Mouse (Mus musculus): ENCODE results near the gene Stap1.

The Stap1 gene

DNA sequence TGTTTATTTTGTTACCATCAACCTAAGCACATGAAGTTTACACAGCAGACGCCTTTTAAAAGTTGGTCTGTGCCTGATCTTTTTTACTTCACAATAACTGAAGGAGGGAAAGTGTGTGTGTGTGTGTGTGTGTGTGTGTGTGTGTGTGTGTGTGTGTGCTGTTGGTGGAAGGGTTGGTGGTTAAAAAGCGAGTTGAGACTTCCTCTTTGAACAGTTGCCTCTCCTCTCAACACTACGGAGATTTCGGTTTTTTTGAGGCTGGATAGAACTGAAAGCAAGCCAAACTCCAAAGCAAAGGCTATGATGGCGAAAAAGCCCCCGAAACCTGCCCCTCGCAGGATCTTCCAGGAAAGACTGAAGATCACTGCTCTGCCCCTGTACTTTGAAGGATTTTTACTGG lies at the start of gene Stap1:
TSS of gene Stap1 (plus strand) at position 209 of the 400 bp plus-strand sequence.
- DNase-seq (ENCODE audit: low spot score in 2 of 2), result peak; percentile 70 to 81

GRCm38 (mm10) chr5:86029820-86030219 lies 41.7 kb upstream of the Stap1 start:
- DNase-seq (ENCODE audit: low spot score in 2 of 2), result no peak

DNA sequence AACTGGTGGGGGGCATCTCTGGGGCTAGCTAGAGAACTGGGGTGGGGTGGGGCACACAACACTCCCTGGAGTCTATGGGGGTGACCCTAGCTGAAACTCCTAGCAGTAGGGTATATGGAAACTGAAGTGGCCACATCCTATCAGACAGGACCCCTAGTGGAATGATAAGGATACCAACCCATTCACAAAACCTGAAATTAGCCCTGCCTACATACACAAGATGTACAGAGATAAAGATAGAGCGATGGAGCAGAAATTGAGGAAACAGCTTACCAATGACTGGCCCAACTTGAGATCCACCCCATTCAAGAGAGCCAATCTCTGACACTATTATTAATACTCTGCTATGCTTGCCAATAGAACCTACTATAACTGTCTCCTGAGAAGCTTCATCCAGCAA lies 8.0 kb upstream of the Stap1 start:
- no peak for DNase-seq (ENCODE audit: low spot score in 2 of 2)

DNA sequence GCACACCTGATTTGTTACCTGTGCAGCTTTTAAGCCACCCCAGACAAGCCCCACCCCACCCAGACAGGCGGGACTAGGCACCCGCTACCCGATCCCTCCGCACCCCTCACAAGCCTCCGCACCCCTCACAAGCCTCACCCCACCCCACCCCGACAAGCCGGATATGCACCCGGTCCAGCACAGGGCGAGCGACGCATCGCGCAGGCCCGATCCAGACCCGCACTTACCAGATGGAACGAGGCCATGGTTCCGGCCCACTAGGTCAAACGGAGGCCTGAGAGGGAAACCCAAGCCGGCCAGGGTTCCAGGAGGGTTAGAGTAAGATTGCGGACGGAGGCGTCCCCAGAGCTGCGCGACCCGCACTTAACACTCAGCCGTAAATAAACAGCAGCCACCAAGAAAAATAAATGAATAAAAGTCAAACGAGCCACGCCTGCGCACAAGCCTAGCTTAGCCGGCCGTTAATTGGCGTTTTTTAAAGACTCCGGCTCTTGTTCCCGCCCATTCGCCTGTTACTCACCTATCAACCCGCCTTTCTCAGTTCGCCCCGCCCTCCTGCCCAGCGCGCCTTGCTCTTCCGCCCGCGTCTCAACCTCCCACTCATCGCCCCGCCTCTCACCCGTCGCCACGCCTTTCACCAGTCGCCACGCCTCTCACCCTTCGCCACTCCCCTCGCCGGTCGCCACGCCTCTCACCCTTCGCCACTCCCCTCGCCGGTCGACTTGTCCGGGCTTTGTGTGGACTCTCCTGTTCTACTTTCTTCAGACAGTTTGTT lies 6.3 kb upstream of the Stap1 start, which contains the start of gene Cenpc1:
TSS of gene Cenpc1 (minus strand) at position 483 of the 775 bp plus-strand sequence.
- peak; percentile 98 to 99 for DNase-seq (ENCODE audit: low spot score in 2 of 2)

GRCm38 (mm10) chr5:86065876-86066550 lies 5.5 kb upstream of the Stap1 start:
- DNase-seq (ENCODE audit: low spot score in 2 of 2), result no peak

- DNase-seq (ENCODE audit: low spot score in 2 of 2), result peak; percentile 84 to 88
Observed at GRCm38 (mm10) chr5:86066551-86066929, 5.0 kb upstream of the Stap1 start.

DNA sequence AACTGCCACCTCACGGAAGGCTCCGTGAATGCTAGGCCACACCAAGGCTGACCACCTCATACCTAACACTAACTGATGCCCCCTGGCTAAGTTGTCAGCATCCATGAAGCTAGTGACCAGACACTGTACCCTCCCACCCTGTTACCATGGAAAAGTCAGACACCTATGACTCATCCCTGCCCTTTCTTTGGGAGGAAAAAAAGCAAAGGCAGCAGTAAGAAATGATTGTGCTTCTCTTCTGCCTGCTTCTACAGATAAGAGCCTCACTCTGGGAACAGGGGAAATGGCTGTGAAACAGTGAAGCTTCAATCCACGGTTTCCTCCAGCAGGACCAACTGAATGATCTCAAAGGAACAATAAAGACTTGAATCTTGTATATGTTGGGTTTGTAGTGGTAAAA lies 3.1 kb upstream of the Stap1 start:
- DNase-seq (ENCODE audit: low spot score in 2 of 2), result no peak

- DNase-seq (ENCODE audit: low spot score in 2 of 2), result no peak
Observed at GRCm38 (mm10) chr5:86069121-86069520, 2.4 kb upstream of the Stap1 start.

GRCm38 (mm10) chr5:86072756-86073386 lies 1.3 kb downstream of the Stap1 start:
- no peak for DNase-seq (ENCODE audit: low spot score in 2 of 2)

GRCm38 (mm10) chr5:86078720-86079334 lies 7.3 kb downstream of the Stap1 start:
- DNase-seq (ENCODE audit: low spot score in 2 of 2), result peak; percentile 56 to 71

DNA sequence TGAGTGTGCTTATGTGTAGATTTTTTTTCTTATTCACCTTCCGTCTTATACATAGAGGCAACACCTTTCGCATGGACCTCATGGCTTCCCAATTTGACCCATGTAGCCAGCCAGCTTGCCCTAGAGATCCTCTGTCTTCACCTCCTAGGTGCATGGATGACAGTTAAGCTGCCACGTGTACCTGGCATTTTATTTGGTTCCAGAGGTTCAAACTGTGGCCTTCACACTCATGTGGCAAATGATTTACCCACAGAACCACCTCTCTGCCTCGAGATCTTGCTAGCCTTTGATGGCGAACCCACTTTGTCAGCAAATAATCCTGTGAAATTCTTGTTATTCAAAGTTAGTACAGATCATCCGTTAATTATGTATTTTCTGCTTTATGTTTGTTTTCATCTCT lies 12.4 kb downstream of the Stap1 start:
- no peak for DNase-seq (ENCODE audit: low spot score in 2 of 2)

DNA sequence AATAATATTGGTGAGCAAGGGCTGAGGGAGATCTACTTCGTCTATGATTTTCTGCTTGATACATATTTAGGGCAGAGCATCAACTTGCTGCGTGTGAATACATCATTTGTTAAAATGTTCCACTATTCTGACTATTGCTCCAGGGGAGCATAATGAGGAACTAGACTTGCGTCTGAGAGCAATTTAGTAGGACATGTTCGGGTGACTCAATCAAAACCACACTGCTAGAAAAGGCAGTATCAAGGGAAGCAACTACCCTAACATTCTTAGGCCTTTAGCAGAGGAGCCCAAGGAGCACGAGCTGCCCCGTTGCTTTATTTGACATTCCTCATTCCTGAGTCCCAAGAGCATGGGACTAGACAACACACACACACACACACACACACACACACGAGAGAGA lies 13.4 kb downstream of the Stap1 start:
- DNase-seq (ENCODE audit: low spot score in 2 of 2), result no peak

GRCm38 (mm10) chr5:86086751-86087150 lies 15.2 kb downstream of the Stap1 start:
- DNase-seq (ENCODE audit: low spot score in 2 of 2), result peak; percentile 81 to 85

DNA sequence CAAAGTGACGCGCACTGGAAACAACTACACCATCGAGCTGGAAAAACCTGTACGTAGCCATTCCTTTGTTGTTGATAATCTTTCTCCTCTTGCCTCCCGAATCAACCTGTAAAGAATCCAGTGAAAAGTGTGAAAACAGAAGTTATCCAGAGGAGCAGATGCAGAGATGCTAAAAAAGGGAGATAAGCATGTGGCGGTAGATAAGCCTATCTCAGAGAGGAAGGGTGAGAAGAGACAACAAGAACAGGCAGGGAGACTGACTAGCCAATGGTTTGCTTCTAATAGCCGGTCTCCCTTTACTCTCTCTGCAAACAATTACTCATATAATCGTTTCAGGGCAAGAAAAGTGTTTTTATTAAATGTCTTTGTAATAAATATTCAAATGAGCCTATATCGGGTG lies 23.2 kb downstream of the Stap1 start:
- DNase-seq (ENCODE audit: low spot score in 2 of 2), result no peak

DNA sequence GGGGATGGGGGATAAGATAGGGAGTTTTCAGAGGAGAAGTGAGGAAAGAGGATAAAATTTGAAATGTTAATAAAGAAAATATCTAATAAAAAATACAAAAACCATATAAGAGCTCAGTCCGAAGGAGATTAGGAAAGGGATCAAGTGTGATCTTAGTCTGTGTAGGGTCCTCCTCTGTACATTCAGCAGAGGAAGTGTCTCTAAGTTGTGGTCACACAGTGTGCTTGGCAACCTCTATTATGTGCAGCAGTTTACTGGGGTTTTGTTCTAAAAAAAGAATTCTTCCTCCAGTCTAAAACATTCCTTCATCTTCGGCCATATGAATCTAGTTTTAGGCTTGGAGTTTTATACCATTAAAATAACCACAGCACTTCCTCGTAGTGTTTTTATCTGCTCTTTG lies 27.4 kb downstream of the Stap1 start:
- no peak for DNase-seq (ENCODE audit: low spot score in 2 of 2)

DNA sequence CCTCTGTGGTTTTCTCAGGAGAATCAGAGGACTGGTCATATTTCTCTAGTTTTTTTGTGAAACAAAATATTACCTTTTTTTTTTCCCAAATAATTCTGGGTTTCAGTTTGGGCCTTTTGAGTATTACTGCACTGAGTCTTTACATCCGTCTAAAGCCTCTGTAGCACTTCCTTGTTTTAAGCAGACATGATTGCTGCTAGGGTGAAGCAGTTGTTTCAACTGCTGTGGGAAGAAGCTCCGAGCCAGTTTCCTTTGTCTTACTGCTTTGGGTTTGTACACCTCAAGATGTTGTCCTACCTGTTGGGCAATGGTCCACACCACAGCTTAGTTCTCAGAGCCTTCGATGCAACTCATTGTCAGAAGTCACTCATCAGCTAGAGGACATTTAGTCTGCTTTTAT lies 29.1 kb downstream of the Stap1 start:
- DNase-seq (ENCODE audit: low spot score in 2 of 2), result no peak

- DNase-seq (ENCODE audit: low spot score in 2 of 2), result no peak
Observed at GRCm38 (mm10) chr5:86102176-86102575, 30.6 kb downstream of the Stap1 start.

DNA sequence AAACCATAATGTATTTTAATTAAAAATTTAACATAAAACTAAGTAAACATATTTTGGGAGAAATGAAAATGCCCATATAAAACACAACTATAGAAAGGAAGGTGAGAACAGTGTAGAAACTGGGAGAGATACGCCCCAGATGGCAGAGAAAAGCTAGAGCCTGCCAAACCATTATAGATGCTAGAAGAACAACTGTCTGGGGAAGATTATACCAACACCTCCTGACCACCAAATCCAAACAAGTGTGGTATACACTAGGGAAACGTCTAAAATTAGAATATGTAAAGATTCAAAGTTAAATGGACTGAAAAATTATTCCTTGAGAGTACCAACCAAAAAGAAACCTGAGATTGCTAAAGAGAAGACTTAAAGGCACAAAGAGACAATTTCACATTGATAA lies 35.1 kb downstream of the Stap1 start:
- no peak for DNase-seq (ENCODE audit: low spot score in 2 of 2)

DNA sequence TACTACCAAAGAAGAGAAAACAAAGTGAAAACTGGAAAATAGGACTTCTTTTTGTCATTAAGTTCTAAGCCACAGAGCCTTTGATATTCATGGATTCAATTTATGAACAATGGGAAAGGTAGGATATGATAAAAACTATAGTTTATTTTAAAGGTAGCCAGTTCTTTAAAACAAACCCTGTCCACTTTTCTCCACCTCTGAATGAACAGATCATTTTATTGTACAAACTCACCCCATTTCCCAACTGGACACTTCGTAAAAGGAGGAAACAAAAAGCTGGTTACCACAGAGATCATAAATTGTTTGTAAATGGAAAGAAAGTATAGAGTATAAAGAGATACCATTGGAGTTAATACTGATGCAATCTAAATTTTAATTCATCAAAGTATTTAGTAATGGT lies 39.5 kb downstream of the Stap1 start:
- no peak for DNase-seq (ENCODE audit: low spot score in 2 of 2)

GRCm38 (mm10) chr5:86113037-86113436 lies 41.5 kb downstream of the Stap1 start:
- no peak for DNase-seq (ENCODE audit: low spot score in 2 of 2)

DNA sequence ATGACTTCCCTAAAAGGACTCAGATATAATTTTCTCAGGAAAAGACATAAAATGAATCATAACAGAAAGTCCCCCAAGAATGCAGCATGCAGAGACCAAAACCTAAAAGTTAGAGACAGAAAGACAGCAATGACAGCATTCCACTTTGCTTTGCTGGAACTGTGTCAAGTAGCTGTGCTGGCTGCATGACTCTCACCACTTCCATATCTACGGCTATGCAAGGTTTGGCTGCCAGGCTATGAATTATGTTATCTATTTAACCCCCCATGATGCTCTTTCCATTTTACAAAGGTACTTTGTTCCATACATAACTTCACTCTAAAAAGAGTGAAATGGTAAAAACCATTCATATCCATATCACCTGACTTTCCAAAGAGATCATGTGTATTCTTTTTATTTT lies 42.5 kb downstream of the Stap1 start:
- no peak for DNase-seq (ENCODE audit: low spot score in 2 of 2)

DNA sequence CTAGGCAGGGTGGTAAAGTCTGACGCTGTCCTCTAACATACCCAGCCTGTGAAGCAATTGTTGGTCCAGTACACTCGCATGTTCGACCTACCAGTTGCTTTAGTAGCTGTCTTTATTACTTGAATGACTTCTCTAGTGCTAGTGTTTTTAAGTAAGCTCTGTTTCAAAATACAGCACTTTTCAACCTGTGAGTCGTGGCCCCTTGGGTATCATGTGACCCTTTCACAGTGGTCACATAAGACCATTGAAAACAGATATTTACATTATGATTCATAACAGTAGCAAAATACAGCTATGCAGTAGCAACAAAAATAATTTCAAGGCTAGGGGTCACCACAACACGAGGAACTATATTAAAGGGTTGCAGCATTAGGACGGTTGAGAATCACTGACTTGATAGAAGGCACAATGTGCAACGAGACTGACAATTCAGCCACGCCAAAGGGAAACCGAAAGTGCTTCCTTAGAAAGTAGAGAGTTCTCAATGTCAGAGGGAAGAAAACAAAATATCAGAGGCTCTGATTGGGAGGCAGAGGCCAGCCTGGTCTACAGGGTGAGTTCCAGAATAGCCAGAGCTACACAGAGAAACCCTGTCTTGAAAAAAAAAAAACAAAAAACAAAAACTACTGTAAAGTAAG lies 47.0 kb downstream of the Stap1 start:
- DNase-seq (ENCODE audit: low spot score in 2 of 2), result no peak

All from spleen, postnatal 36 days (tissue).